Mouse (Mus musculus) 416B (cell line): Measurements from ENCODE around the gene Tmem238l.

Experiments used
- DNase-seq: peaks from one replicate; pipeline ENCODE4 v3.0.0; 2011; ENCODE audit warnings: low read depth

Tmem238l gene

GRCm38 (mm10) chr11:66956303-66956702 lies at the start of gene Tmem238l:
Gene Tmem238l, plus strand, starts transcription at chr11:66956638.
- DNase-seq, result no peak

DNA sequence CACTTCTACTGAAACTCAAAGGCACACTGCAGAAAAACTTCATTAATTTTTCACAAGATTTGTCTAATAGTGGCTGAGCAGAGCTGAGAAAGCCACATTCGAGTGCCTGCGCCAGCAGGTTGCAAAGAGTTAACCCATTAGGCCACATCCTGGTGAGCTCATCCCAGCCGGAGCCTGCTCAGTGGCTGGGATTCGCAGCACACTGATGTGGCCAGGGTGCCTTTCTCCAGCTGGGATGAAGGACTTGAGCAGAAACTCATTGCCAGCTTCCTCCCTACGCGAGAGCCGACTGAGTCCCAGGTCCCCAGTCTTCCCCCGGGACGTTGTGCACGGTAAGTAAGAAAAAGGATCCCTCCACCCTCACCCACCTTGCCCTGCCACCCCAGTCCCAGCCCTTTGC lies 44.6 kb upstream of the Tmem238l start, which contains the start of gene Pirt:
Gene Pirt, plus strand, starts transcription at position 171 of the 400 bp plus-strand sequence.
- DNase-seq, result no peak

DNA sequence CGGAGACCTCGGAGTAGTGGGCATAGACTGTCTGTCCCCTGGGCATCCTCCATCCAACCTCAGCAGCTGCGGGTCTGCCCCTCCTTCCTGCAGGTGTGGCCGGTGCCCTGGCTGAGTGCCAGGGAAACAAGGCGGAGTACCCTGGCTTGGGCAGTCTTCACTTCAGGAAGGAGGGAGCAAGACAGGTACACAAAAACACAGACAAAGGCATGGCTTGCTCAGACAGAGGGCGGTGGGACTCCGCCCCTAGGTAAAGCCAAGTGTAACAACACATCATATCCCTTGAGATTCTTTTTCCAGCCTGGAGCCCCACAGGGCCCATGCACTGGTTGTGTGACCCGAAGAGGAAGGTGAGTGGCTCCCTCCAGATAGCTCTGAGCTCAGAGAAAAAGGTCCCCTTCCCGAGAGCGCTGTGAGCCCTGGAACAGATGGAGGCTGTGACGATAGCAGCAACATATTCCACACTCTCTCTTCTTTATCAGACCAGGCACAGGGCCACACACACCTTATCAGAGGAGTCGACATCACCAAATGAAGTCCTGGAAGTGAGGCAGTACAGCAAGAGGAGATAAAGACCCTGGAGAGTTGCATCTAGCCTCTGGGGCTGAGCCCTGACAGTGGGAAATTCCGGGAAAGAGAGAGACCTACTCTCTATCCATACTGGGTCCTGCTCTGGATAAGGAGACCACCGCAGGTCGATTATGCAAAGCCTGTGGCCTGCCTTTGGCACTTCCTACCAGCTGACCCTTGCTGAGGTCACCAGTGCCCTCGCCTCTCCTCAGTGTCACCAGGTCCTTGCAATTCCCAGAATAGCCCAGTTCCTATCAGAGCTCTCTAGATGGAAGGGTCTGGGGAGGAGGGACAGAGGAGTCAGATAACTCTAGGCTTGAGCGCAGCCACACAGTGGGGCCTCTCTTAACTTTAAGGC lies 43.6 kb upstream of the Tmem238l start:
- no peak for DNase-seq

- DNase-seq, result peak; percentile 33
These were observed 42.2 kb upstream of the Tmem238l start for GRCm38 (mm10) chr11:66914249-66914648.

DNA sequence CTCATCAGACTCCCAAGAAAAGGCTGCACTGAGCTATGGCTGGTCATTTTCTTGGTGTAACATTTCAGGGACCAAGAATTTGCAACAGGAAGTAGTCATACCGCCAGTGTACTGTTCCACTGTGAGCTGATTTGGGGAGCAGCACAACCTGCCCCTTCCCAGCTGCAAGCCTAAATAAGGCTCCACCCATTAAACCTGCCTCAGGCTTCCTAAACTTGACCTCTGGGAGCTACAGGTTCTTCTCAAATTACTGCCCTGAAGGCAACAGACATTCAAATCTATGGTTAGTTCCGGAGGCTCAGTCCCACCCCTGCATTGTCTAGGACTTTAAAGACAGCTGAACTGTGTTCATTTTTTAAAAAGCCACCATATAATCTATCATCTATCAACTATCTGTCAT lies 36.4 kb upstream of the Tmem238l start:
- DNase-seq, result no peak

DNA sequence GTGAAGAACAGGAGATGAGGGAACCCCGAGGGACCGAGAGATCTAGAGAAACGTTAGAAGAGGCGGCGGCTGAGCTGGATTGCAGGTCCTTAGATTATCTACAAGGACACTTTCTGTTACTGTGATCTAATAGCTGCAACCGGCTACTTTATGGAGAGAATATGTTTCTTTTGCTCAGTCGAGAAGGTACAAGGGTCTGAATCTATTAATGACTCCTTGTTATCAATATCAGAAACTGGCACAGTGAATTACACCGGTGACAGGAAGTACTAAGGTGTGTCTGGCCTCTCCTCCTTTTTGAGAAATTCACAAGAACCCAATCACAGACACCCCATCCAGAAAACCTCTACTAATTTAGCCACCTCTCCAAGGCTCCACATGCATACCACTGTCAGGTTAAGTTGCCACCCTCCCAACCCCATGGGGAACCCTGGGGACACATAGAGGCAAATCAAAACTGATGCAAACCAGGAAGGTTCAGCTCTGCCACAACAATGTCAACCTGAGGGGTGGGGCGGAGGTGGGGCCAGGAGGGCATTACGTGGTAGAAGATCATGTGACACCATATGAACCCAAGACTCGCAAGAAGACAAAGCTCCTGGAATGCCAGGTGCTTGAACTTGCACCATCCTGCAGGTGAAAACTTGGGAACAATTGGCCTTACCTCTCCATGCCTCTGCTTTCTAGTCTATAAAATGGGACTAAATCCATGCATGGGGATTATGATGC lies 32.2 kb upstream of the Tmem238l start:
- no peak for DNase-seq

GRCm38 (mm10) chr11:66928311-66928710 lies 28.1 kb upstream of the Tmem238l start:
- no peak for DNase-seq

DNA sequence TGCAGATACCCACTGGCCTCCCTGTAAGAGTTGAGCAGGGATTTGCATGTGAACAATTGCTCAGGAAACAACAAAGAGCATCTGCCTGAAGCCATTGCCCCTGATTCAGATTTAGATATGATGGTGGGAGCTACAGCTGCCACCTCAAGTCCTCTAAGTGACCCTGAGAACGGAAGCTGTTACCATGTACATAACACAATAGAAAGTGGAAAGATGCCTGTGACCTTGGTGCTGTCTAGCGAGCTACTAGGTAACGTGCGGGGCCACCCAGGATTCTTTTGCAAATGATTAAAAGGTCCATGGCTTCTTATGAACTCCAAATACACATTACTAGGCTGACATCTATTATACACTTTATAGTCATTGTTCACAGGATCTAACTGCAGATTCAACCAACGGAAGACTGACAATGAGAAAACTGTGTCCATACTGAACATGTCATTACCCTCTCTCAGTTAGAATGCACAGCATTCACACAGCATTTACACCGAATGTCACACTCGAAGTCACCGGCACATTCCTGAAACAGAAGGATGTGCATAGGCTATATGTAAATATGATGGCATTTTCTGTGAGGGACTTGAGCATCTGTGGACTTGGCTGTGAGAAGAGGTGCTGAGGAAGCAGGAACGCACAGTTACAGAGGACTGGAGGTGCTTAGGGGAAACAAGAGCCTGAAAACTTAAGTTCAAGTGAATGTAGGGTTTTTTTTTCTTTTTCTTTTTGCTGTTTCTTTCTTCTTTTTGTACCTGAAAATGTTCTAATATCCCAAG lies 23.4 kb upstream of the Tmem238l start:
- DNase-seq, result no peak

DNA sequence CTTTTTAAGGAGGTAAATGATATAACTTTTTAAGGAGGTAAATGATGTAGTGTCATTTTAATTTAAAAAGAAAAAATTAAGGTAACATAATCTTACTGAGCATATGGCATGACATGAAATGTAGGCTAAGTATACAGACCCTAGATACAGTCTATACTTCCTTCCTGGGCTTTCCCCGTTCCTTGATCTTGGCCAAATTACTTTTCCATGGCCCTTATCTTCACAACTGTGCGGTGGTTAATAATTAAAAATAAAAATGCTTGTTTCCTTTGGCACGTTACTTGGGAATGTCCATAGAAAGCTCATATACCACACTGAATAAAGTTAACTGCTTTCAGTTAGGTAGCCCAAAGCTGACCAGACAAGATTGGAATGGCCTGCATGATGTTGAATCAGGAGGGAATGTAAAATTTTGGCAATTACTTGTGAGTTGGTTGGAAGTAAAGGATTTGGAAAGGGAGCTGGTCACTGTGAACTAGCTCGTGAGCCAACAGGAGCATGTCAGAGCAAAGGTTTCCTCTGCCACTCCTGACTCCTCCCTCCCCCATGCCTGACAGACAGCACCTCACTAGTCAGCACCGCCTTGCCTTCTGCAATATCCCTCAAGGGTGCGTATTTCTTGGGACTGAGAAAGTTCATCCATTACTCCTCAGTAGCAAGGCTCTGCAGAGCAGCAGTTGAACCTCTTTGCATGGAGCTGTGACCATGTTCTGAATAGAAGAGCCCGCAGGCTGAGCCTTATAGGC lies 21.8 kb upstream of the Tmem238l start:
- DNase-seq, result no peak

- no peak for DNase-seq
These were observed 14.4 kb upstream of the Tmem238l start for GRCm38 (mm10) chr11:66942011-66942410.

DNA sequence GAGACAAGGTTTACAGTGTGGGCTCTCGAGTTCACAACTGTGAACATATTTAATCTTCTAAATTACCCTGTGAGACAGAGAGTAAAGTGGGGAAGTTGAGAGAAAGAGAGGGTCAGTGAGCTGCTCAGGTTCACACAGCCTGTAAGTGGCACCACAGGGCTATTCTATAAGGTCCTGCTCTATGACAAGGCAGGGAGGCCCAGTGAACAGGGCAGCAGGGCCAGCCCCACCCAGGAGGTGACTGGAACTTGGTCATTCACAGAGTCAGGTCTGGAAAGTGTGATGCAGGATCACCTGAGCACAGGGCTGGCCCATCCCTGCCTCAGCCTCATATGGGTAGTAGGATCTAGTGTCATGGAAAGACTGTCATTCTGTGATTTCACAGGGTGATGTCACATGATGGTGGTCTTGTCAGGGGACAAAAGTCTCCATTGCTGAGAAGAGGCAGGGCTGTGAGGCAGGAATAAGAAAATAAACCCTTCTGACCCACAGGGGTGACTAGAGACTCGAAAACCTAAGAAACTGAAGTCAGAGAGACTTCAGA lies 11.1 kb upstream of the Tmem238l start:
- DNase-seq, result no peak

GRCm38 (mm10) chr11:66946521-66946920 lies 9.9 kb upstream of the Tmem238l start:
- no peak for DNase-seq

GRCm38 (mm10) chr11:66946922-66947321 lies 9.5 kb upstream of the Tmem238l start:
- DNase-seq, result no peak

DNA sequence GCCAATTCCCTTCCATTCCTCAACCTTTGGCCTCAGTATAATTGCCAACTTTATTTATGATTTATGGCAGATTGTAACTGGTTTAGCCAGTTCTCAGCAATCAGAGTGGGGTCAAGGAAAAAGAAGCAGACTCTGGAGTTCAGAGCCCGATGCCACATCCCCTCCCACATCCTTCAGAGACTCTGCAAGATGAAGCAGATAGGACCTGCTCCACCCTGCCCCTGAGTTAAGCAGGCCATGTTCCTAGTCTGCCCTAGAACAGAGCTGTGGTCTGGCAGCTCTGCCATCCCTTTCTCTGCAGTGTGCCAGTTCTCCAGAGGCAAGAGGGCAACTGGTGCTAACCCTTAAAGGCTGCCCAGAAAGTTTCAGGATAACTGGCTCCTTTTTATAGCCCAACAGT lies 4.4 kb downstream of the Tmem238l start:
- no peak for DNase-seq

DNA sequence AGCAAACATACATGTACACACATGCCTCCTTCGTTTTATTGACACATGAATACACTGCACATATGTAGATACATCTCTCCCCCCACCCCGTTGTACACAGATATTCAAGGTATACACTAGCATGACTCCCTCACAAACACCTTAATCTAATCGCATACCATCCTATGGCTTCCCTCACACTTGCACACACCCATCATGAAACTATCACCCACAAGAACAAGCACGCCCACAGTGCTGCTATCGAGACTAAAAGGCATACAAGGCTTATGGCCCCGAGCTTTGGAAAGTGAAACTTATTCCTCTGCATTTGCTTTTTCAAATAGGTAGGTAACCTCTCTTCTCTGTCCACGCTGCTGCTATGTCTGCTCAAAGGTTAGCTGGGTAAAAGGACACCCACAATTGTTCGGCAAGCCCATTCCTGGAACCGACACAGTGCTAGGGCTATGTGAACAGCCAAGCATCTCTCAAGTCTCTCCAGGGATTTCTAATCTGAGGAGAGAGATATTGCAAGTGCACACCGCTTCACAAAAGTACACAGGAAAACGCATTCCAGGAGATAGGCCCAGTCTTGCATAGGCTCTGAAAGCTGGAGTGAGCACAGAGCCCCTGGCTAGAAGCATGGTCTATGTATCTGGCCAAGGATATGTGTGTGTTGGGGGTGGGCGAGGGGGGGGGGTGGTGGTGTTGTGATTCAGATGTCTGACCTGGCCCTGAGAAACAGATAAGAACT lies 5.2 kb downstream of the Tmem238l start:
- no peak for DNase-seq

- DNase-seq, result no peak
These were observed 7.0 kb downstream of the Tmem238l start for GRCm38 (mm10) chr11:66963462-66963861.

GRCm38 (mm10) chr11:66966500-66967116 lies 10.2 kb downstream of the Tmem238l start:
- DNase-seq, result no peak

- DNase-seq, result no peak
These were observed 12.1 kb downstream of the Tmem238l start for GRCm38 (mm10) chr11:66968575-66968974.

DNA sequence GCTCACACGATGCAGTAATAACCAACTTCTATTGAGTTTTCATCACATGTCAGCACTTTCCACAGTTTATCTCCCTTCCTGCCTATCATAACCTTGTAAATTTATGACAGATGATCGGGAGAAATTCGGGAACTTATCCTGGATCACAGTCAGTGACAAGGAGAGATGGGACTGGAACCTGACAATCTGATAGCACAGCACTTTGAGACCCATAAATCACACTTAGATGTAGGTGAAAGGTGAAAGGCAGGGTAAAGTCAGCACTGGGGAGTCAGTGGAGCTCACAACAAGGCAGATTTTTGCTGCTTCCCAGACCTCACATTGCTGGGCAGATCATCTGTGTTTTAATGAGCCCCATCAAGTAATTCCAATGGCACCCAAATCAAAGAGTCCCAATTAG lies 17.1 kb downstream of the Tmem238l start:
- no peak for DNase-seq
